In the genomic region with DNA sequence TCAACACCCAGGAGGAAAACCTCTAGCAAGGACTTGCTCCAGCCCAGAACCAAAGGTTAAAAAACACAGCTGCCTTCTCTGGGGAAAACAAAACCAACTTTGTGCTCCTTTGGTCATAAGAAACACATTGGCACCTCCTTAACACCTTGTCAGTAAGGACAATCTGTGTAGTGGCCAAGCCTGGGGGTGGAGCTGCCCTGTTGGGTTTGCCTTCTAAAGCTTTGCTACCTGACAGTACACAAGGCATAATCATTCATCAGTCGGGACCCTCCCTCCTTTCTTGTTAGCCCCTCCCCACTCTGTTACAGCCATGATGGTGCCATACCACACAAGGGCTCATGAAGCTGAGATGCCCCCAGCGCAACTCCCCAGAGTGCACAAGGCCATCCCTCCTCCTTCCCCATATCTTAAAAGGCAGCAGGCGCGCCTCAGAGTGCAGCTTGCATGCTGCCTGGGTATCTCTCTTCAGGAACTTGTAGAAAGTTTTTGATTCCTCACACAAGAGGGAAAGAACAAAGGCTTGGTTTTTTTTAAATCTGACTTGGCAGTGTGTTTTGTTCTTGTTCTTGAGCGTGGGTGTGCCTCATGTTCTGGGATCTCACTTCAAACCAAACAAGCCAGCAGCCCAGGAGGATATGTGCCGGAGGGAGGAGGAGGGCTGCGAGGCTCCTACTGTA, we compare ENCODE assay signal across 9 mouse cellular contexts.
A peak's percentile ranks its signal among the peaks of the same experiment; 100 is the strongest.
DNase-seq lines count a peak whose midpoint lies in the region; ATAC-seq and TF ChIP-seq lines count a peak whose summit lies in the region.
"Had no signal": no experiment of that assay in that cellular context is flagged by ENCODE, and none has a peak within 500 bp of the region (broad histone marks: within the 10 kb centered on the region; RNA-seq: fewer than 3 reads in every experiment).

No protein-coding gene starts in this region.

- no peaks in the 10 kb centered on the region for H3K27me3 ChIP-seq in heart, embryonic 10.5 days (ENCODE audit: insufficient read depth, poor library complexity, severe bottlenecking)
- no peaks in the 10 kb centered on the region for H3K27me3 ChIP-seq in heart, embryonic 12.5 days (replicated peaks)
- H3K27me3 ChIP-seq in liver, embryonic 13.5 days: no peaks in the 10 kb centered on the region
- no peaks in the 10 kb centered on the region for H3K27me3 ChIP-seq in cerebellum, adult 2 months (ENCODE audit: control insufficient read depth, insufficient read depth, low read length)
- H3K27me3 ChIP-seq in midbrain, embryonic 15.5 days (replicated peaks): no peaks in the 10 kb centered on the region

- H3K4me3 ChIP-seq in heart, embryonic 10.5 days: peak overlapping the region; percentile 31; the same call in 1 of the 2 replicates
- no peak overlapping the region for H3K4me3 ChIP-seq in heart, embryonic 12.5 days
- peak overlapping the region; percentile 2; the same call in 1 of the 2 replicates for H3K4me3 ChIP-seq in liver, embryonic 13.5 days (replicated peaks)
- H3K4me3 ChIP-seq in cerebellum, adult 2 months (replicated peaks; ENCODE audit: insufficient read depth, low read depth, low read length): no peak overlapping the region
- no peak overlapping the region for H3K4me3 ChIP-seq in midbrain, embryonic 15.5 days

- no peak for DNase-seq in heart, embryonic 10.5 days (ENCODE audit: low spot score)
- DNase-seq in heart, postnatal 4 days: no peak
- peak; percentile 22 for DNase-seq in 3T3-L1 (ENCODE audit: low read depth, low spot score)
- peak; percentile 56 for DNase-seq in liver, embryonic 13.5 days
- DNase-seq in cerebellum, adult 2 months: no peak
- no peak for DNase-seq in B cell, adult 2 months
- DNase-seq: cerebellum, adult 11-12 months had no signal

- H3K9me3 ChIP-seq in heart, embryonic 10.5 days: no peaks in the 10 kb centered on the region
- H3K9me3 ChIP-seq in heart, embryonic 12.5 days (replicated peaks): no peaks in the 10 kb centered on the region
- H3K9me3 ChIP-seq in liver, embryonic 13.5 days (replicated peaks): no peaks in the 10 kb centered on the region
- no peaks in the 10 kb centered on the region for H3K9me3 ChIP-seq in midbrain, embryonic 15.5 days

- no peak for TF ChIP-seq POLR2A in cerebellum, adult 2 months (IDR thresholded peaks at IDR 0.05; ENCODE audit: borderline replicate concordance, insufficient read depth, low read length)

- TF ChIP-seq CTCF in cerebellum, adult 2 months (IDR thresholded peaks at IDR 0.05; ENCODE audit: borderline replicate concordance, insufficient read depth, low read depth, low read length): no peak

- H3K27ac ChIP-seq in heart, embryonic 10.5 days: peak overlapping the region; percentile 80
- peak overlapping the region; percentile 83 for H3K27ac ChIP-seq in heart, embryonic 12.5 days (ENCODE audit: poor library complexity, severe bottlenecking)
- H3K27ac ChIP-seq in liver, embryonic 13.5 days: peak overlapping the region; percentile 88
- no peak overlapping the region for H3K27ac ChIP-seq in cerebellum, adult 2 months (ENCODE audit: insufficient read depth, low read length)
- no peak overlapping the region for H3K27ac ChIP-seq in midbrain, embryonic 15.5 days

- H3K4me1 ChIP-seq in heart, embryonic 10.5 days: peaks cover 74% of the 10 kb centered on the region
- peaks cover 67% of the 10 kb centered on the region for H3K4me1 ChIP-seq in heart, embryonic 12.5 days (replicated peaks)
- peaks cover 64% of the 10 kb centered on the region for H3K4me1 ChIP-seq in liver, embryonic 13.5 days (replicated peaks)
- H3K4me1 ChIP-seq in cerebellum, adult 2 months (ENCODE audit: control insufficient read depth, insufficient read depth, low read length): no peaks in the 10 kb centered on the region
- peaks cover 5% of the 10 kb centered on the region for H3K4me1 ChIP-seq in midbrain, embryonic 15.5 days

- peaks cover 15% of the 10 kb centered on the region for H3K36me3 ChIP-seq in heart, embryonic 10.5 days
- H3K36me3 ChIP-seq in heart, embryonic 12.5 days: peaks cover 12% of the 10 kb centered on the region
- no peaks in the 10 kb centered on the region for H3K36me3 ChIP-seq in liver, embryonic 13.5 days
- H3K36me3 ChIP-seq in midbrain, embryonic 15.5 days (replicated peaks): no peaks in the 10 kb centered on the region

- peak overlapping the region; percentile 47 for H3K4me2 ChIP-seq in heart, embryonic 12.5 days
- peak overlapping the region; percentile 58 for H3K4me2 ChIP-seq in liver, embryonic 13.5 days
- H3K4me2 ChIP-seq in midbrain, embryonic 15.5 days: no peak overlapping the region

- WGBS in heart, embryonic 10.5 days: 13% methylated on average over 7 of the region's 7 CpGs
- 10% methylated on average over 7 of the region's 7 CpGs for WGBS in heart, embryonic 12.5 days
- 18% methylated on average over 7 of the region's 7 CpGs for WGBS in liver, embryonic 13.5 days (ENCODE audit: insufficient replicate concordance)
- WGBS in cerebellum, adult 2 months: 72% methylated on average over 7 of the region's 7 CpGs
- WGBS in midbrain, embryonic 15.5 days: 61% methylated on average over 7 of the region's 7 CpGs

- H3K9ac ChIP-seq in heart, embryonic 12.5 days: no peak overlapping the region; the same call in 1 of the 2 replicates
- H3K9ac ChIP-seq in liver, embryonic 13.5 days: peak overlapping the region; percentile 37
- H3K9ac ChIP-seq in midbrain, embryonic 15.5 days: no peak overlapping the region

- ATAC-seq in heart, embryonic 12.5 days (ENCODE audit: insufficient number of reproducible peaks, low FRiP score): peak; percentile 26; the same call in 1 of the 2 replicates
- ATAC-seq in liver, embryonic 13.5 days (ENCODE audit: low read depth): peak; percentile 74
- ATAC-seq in midbrain, embryonic 15.5 days (replicated peaks): no peak

Comparison
In these comparisons a context has a peak if more than half of its experiments do, and no peak if none do; other contexts are left out.
1. H3K4me3 ChIP-seq: peak in heart, embryonic 10.5 days (single experiment) and liver, embryonic 13.5 days (single experiment); none in heart, embryonic 12.5 days (single experiment), cerebellum, adult 2 months (single experiment) and midbrain, embryonic 15.5 days (single experiment).
2. DNase-seq: peak in 3T3-L1 (single experiment) and liver, embryonic 13.5 days (single experiment); none in heart, embryonic 10.5 days (single experiment), heart, postnatal 4 days (single experiment), cerebellum, adult 2 months (0 of 2) and B cell, adult 2 months (0 of 2).
3. H3K27ac ChIP-seq: peak in heart, embryonic 10.5 days (single experiment), heart, embryonic 12.5 days (single experiment) and liver, embryonic 13.5 days (single experiment); none in cerebellum, adult 2 months (single experiment) and midbrain, embryonic 15.5 days (single experiment).